Mouse (Mus musculus) MEL (cell line): ENCODE measurements around the gene Slc25a24. TPM values are rescaled to one million over a fixed set of nuclear protein-coding genes. Genes with fewer than 3 reads are reported as not detected.

Experiments used
- DNase-seq: peaks from one replicate; pipeline ENCODE4 v3.0.0; 2011; ENCODE audit warnings: low read depth, low spot score
- H3K27ac ChIP-seq: 2 replicates; pipeline ENCODE4 v1.5.1; 2012; ENCODE audit warnings: low read depth, mild to moderate bottlenecking, control low read depth, low read length, moderate library complexity; ENCODE audit not compliant: control insufficient read depth
- H3K27me3 ChIP-seq, 2 experiments: fragments of 150-350 bp in 1 of 2; sonication (generic) in 1 of 2; 2 replicates each; pipeline ENCODE4 v1.6.1; 2012; ENCODE audit warnings: low read length in 2 of 2, mild to moderate bottlenecking in 2 of 2, improper control_type of control experiment in 1 of 2, moderate library complexity in 1 of 2; ENCODE audit not compliant: insufficient read depth in 2 of 2, control insufficient read depth in 1 of 2
- H3K36me3 ChIP-seq, 2 experiments: 2 replicates each; pipeline ENCODE4 v1.6.1; 2012 to 2014; ENCODE audit warnings: low read length in 2 of 2, improper control_type of control experiment in 1 of 2, inconsistent platforms in 1 of 2, mild to moderate bottlenecking in 1 of 2; ENCODE audit not compliant: insufficient read depth in 2 of 2, control insufficient read depth in 1 of 2
- H3K4me1 ChIP-seq, 2 experiments: fragments of 150-350 bp in 1 of 2; sonication (generic) in 1 of 2; 2 replicates each; pipeline ENCODE4 v1.6.1; 2012; ENCODE audit warnings: low read length in 2 of 2, improper control_type of control experiment in 1 of 2, mild to moderate bottlenecking in 1 of 2; ENCODE audit not compliant: insufficient read depth in 2 of 2, control insufficient read depth in 1 of 2
- H3K4me3 ChIP-seq, 2 experiments: fragments of 150-350 bp in 1 of 2; sonication (generic) in 1 of 2; 2 replicates each; pipeline ENCODE4 v1.5.1; 2012; ENCODE audit warnings: low read depth in 2 of 2, low read length in 2 of 2, mild to moderate bottlenecking in 2 of 2, moderate library complexity in 2 of 2, control low read depth in 1 of 2, improper control_type of control experiment in 1 of 2; ENCODE audit not compliant: control insufficient read depth in 1 of 2, insufficient read depth in 1 of 2
- H3K79me2 ChIP-seq: 2 replicates; pipeline ENCODE4 v1.6.1; 2012; ENCODE audit warnings: mild to moderate bottlenecking, low read length, moderate library complexity; ENCODE audit not compliant: control insufficient read depth, poor library complexity, insufficient read depth
- H3K9ac ChIP-seq: 2 replicates; pipeline ENCODE4 v1.6.1; 2012; ENCODE audit warnings: low read depth, mild to moderate bottlenecking, control low read depth, low read length, moderate library complexity; ENCODE audit not compliant: control insufficient read depth, poor library complexity, severe bottlenecking
- H3K9me3 ChIP-seq: fragments of 150-350 bp; sonication (generic); replicated peaks from 2 replicates; pipeline ENCODE4 v1.6.1; 2012; ENCODE audit warnings: mild to moderate bottlenecking, low read length, improper control_type of control experiment, moderate library complexity; ENCODE audit not compliant: insufficient read depth
- CHD1 ChIP-seq: IDR thresholded peaks from 2 replicates; pipeline ENCODE4 v1.6.1; 2012; ENCODE audit warnings: low read depth, mild to moderate bottlenecking, inconsistent platforms, low read length, improper control_type of control experiment
- CHD2 ChIP-seq: IDR thresholded peaks from 2 replicates; pipeline ENCODE4 v1.6.1; 2011; ENCODE audit warnings: low read length, improper control_type of control experiment
- ELF1 ChIP-seq: IDR thresholded peaks from 2 replicates; pipeline ENCODE4 v1.6.1; 2014; ENCODE audit warnings: low read depth, mild to moderate bottlenecking, inconsistent platforms, low read length, improper control_type of control experiment, moderate library complexity
- EP300 ChIP-seq, 2 experiments: IDR thresholded peaks; 2 replicates each; pipeline ENCODE4 v1.6.1; 2011; ENCODE audit warnings: improper control_type of control experiment in 2 of 2, low read length in 2 of 2, low read depth in 1 of 2, mild to moderate bottlenecking in 1 of 2
- GABPA ChIP-seq: IDR thresholded peaks from 2 replicates; pipeline ENCODE4 v1.6.1; 2012; ENCODE audit warnings: low read depth, mild to moderate bottlenecking, inconsistent platforms, low read length, improper control_type of control experiment, moderate library complexity
- GATA1 ChIP-seq: IDR thresholded peaks from 2 replicates; pipeline ENCODE4 v1.6.1; 2011; ENCODE audit warnings: low read depth, low read length, improper control_type of control experiment
- HCFC1 ChIP-seq: IDR thresholded peaks from 2 replicates; pipeline ENCODE4 v1.6.1; 2012; ENCODE audit warnings: low read depth, mild to moderate bottlenecking, inconsistent platforms, low read length, improper control_type of control experiment, moderate library complexity
- MAX ChIP-seq: IDR thresholded peaks from 2 replicates; pipeline ENCODE4 v1.6.1; 2011; ENCODE audit warnings: low read length, improper control_type of control experiment
- MAZ ChIP-seq: IDR thresholded peaks from 2 replicates; pipeline ENCODE4 v1.6.1; 2012; ENCODE audit warnings: low read depth, mild to moderate bottlenecking, inconsistent platforms, low read length, improper control_type of control experiment
- MYB ChIP-seq: IDR thresholded peaks from 2 replicates; pipeline ENCODE4 v1.6.1; 2011; ENCODE audit warnings: mild to moderate bottlenecking, low read depth, low read length, improper control_type of control experiment
- MYC ChIP-seq: IDR thresholded peaks from 2 replicates; pipeline ENCODE4 v1.6.1; 2011; ENCODE audit warnings: low read depth, mild to moderate bottlenecking, low read length, improper control_type of control experiment, moderate library complexity
- NELFE ChIP-seq: IDR thresholded peaks from 2 replicates; pipeline ENCODE4 v1.6.1; 2011; ENCODE audit warnings: low read depth, low read length, improper control_type of control experiment
- POLR2A ChIP-seq, 2 experiments: IDR thresholded peaks; 2 replicates each; pipeline ENCODE4 v1.6.1; 2011 to 2012; ENCODE audit warnings: low read length in 2 of 2, mild to moderate bottlenecking in 2 of 2, control low read depth in 1 of 2, improper control_type of control experiment in 1 of 2, low read depth in 1 of 2, moderate library complexity in 1 of 2; ENCODE audit not compliant: control insufficient read depth in 1 of 2, insufficient read depth in 1 of 2, poor library complexity in 1 of 2
- POLR2AphosphoS2 ChIP-seq: IDR thresholded peaks from 2 replicates; pipeline ENCODE4 v1.6.1; 2011; ENCODE audit warnings: low read length, improper control_type of control experiment
- RCOR1 ChIP-seq: IDR thresholded peaks from 2 replicates; pipeline ENCODE4 v1.6.1; 2012; ENCODE audit warnings: low read depth, mild to moderate bottlenecking, inconsistent platforms, low read length, improper control_type of control experiment
- SIN3A ChIP-seq: IDR thresholded peaks from 2 replicates; pipeline ENCODE4 v1.6.1; 2012; ENCODE audit warnings: low read length, improper control_type of control experiment, inconsistent platforms
- TAL1 ChIP-seq: IDR thresholded peaks from 2 replicates; pipeline ENCODE4 v1.6.1; 2012; ENCODE audit warnings: mild to moderate bottlenecking, inconsistent platforms, low read length, moderate library complexity, mixed read lengths
- TCF12 ChIP-seq: IDR thresholded peaks from 2 replicates; pipeline ENCODE4 v1.6.1; 2014; ENCODE audit warnings: low read depth, mild to moderate bottlenecking, inconsistent platforms, low read length, improper control_type of control experiment, moderate library complexity
- UBTF ChIP-seq: IDR thresholded peaks from 2 replicates; pipeline ENCODE4 v1.6.1; 2012; ENCODE audit warnings: low read depth, mild to moderate bottlenecking, inconsistent platforms, low read length, improper control_type of control experiment, moderate library complexity, borderline replicate concordance; ENCODE audit not compliant: insufficient read depth
- USF1 ChIP-seq: IDR thresholded peaks from 2 replicates; pipeline ENCODE4 v1.6.1; 2014; ENCODE audit warnings: low read depth, mild to moderate bottlenecking, inconsistent platforms, low read length, improper control_type of control experiment, moderate library complexity
- ZKSCAN1 ChIP-seq: IDR thresholded peaks from 2 replicates; pipeline ENCODE4 v1.6.1; 2012; ENCODE audit warnings: low read depth, mild to moderate bottlenecking, inconsistent platforms, low read length, improper control_type of control experiment, moderate library complexity
- ZMIZ1 ChIP-seq: IDR thresholded peaks from 2 replicates; pipeline ENCODE4 v1.6.1; 2012; ENCODE audit warnings: low read depth, mild to moderate bottlenecking, inconsistent platforms, low read length, improper control_type of control experiment, moderate library complexity
- ZNF384 ChIP-seq: IDR thresholded peaks from 2 replicates; pipeline ENCODE4 v1.6.1; 2012; ENCODE audit warnings: low read depth, mild to moderate bottlenecking, inconsistent platforms, low read length, improper control_type of control experiment
- polyA plus RNA-seq, 2 experiments: library from polyadenylated mRNA; stranded (reverse) in 1 of 2; unstranded in 1 of 2; fragments of >175 nt in 1 of 2; fragments of >200 nt in 1 of 2; gene quantifications; 2 replicates each; pipeline versions ENCODE4 v1.2.1 to v1.2.4; 2012; ENCODE audit warnings: low replicate concordance in 2 of 2, low read depth in 1 of 2; ENCODE audit not compliant: insufficient read length in 2 of 2, insufficient read depth in 1 of 2, missing spikeins in 1 of 2
- total RNA-seq: library from RNA; depleted of rRNA; stranded (reverse); fragments of 300-350 nt; gene quantifications from 2 replicates; pipeline ENCODE4 v1.2.3, GENCODE M21; 2012

Slc25a24 gene
- total and polyA plus RNA-seq, 3 experiments: 5.6 to 14.3 TPM; not detected in 1

DNA sequence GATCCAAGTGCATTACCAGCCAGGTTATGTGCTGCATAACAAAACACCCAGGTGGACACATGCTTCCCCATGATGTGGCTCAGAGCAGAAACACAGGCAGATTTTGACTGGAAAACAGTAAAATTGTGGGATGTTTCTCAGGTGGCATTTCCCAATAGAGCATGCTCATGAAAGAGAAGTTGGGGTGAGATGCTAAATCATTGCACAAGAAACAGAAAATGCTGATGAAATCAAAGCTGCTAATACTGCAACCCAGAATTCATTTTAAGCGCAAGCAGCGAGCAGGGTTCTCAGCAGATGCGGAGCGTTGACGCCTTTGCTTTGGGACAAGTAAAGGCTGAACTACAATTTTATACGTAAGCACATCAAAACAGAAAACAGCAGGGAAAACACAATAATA, 30.5 kb downstream of the Slc25a24 start:
- Histone ChIP-seq H3K27me3 (no peaks in the 10 kb centered on the region), H3K9ac (no peak overlapping the region), H3K79me2 (no peaks in the 10 kb centered on the region), H3K27ac (no peak overlapping the region)
- no peak for TF ChIP-seq CHD1
- no peak for TF ChIP-seq GABPA
- TF ChIP-seq UBTF: no peak
- no peak for TF ChIP-seq MAX
- TF ChIP-seq CHD2: no peak
- TF ChIP-seq, all 39 proteins: peak for 0
- H3K4me1 ChIP-seq: no peaks in the 10 kb centered on the region
- H3K4me3 ChIP-seq: no peak overlapping the region
- no peak for DNase-seq
- H3K9me3 ChIP-seq: no peaks in the 10 kb centered on the region
- no peaks in the 10 kb centered on the region; a peak in 1 of 4 replicates for H3K36me3 ChIP-seq

DNA sequence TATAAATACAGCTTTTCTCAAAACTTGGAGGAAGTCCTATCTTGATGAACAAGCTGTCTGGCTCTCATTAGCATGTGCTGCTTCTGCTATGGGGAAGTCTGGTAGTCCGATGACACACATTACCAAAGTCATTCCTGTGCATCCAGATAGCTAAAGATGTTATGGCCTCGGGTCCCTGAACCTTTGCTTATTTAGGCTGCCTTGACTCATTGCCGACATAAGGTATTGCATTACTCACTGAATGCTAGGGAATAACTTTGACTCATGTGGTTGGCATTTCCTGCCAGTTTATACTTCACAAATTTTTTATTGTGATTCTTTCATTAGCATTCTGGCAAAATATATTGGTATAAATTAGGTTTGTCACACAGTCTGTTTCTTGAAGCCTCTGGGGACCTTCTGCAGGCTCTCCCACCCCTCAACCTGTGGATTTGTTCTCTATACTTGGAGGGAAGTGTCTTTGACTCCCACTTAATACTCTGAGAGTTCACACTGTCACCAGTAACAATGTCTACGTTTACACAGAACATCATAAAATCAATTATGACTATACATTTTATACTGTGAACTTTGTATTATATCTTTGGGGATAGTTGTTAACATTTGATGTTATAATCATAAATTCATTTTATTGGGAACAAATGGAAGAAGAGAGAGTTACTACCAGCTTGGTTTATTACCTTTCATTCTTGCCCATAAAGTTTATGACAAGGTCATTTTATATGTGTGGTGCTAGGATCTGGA, 33.1 kb downstream of the Slc25a24 start:
- Histone ChIP-seq H3K4me3 (no peak overlapping the region), H3K9ac (no peak overlapping the region), H3K9me3 (no peaks in the 10 kb centered on the region), H3K4me1 (no peaks in the 10 kb centered on the region), H3K36me3 (no peaks in the 10 kb centered on the region; a peak in 1 of 4 replicates), H3K27me3 (no peaks in the 10 kb centered on the region), H3K79me2 (no peaks in the 10 kb centered on the region), H3K27ac (no peak overlapping the region)
- DNase-seq: peak; percentile 42
- TF ChIP-seq ZMIZ1 (no peak), ZKSCAN1 (no peak), GABPA (no peak), MYB (no peak), RCOR1 (no peak), POLR2AphosphoS2 (no peak), MYC (no peak), TCF12 (peak; percentile 17; the same call in 1 of the 2 replicates)

DNA sequence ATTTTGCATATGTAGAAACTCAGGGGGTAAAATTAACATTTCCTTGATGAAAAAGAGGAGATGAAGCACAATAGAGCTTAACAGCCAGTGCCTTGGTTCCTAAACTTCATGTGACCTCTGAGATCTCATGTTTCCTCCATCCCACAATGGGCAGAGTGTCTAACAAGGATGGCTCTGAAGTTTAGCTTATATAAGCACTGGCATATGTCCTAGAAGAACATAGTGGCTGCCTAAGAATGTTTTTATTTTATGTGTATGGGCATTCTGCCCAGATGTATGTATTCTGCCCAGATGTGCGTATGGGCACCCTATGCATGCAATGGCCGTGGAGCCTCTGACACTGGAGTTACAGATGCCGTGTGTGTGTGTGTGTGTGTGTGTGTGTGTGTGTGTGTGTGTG, 34.5 kb downstream of the Slc25a24 start:
- TF ChIP-seq POLR2AphosphoS2 (no peak), POLR2A (IDR thresholded peaks at IDR 0.05; ENCODE audit: control insufficient read depth in 1 of 2, insufficient read depth in 1 of 2, low read depth in 1 of 2, low read length in 2 of 2, poor library complexity in 1 of 2) (no peak), CHD1 (no peak), HCFC1 (no peak), ELF1 (no peak), SIN3A (no peak), TAL1 (no peak), USF1 (no peak), ZMIZ1 (no peak), MAZ (no peak), ZNF384 (no peak), NELFE (no peak), GATA1 (no peak), ZKSCAN1 (no peak), EP300 (IDR thresholded peaks at IDR 0.05; ENCODE audit: low read depth in 1 of 2, low read length in 2 of 2) (no peak)

More for the DNA sequence above, 34.5 kb downstream of the Slc25a24 start:
- Histone ChIP-seq H3K36me3 (no peaks in the 10 kb centered on the region; a peak in 1 of 4 replicates), H3K9ac (no peak overlapping the region), H3K4me1 (no peaks in the 10 kb centered on the region), H3K4me3 (no peak overlapping the region), H3K9me3 (no peaks in the 10 kb centered on the region), H3K27me3 (no peaks in the 10 kb centered on the region), H3K79me2 (no peaks in the 10 kb centered on the region), H3K27ac (no peak overlapping the region)
- DNase-seq: no peak
